ENCODE assay signal across 10 mouse cellular contexts in the genomic region with DNA sequence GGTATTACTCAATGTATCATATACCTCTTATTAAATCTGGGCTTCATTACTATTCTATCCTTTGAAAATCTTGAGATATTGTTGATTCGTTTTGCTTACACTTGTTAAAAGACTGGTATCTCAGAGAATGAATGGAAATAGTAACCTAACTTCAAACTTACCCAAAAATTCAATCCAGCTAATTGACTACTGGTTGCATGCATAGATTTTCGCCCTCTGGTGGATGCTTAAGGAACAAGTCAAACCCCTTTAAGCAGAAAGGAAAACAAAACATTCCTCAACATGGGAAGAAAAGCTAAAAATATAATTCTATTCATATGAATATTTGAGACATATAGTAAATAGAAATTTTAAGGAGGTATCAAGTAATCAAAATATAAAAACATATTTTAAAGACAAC. TPM values are rescaled to one million over a fixed set of nuclear protein-coding genes. Genes with fewer than 3 reads are reported as not detected.
A peak's percentile ranks its signal among the peaks of the same experiment; 100 is the strongest.
DNase-seq lines count a peak whose midpoint lies in the region; ATAC-seq and TF ChIP-seq lines count a peak whose summit lies in the region.
"Had no signal": no experiment of that assay in that cellular context is flagged by ENCODE, and none has a peak within 500 bp of the region (broad histone marks: within the 10 kb centered on the region; RNA-seq: fewer than 3 reads in every experiment).

No protein-coding gene starts in this region.

- WGBS in lung, embryonic 14.5 days, result 11% methylated on average over 2 of the region's 2 CpGs

- peak; percentile 53 for TF ChIP-seq CTCF in gastrocnemius, adult 2 months (IDR thresholded peaks at IDR 0.05)
- TF ChIP-seq CTCF in lung, embryonic 14.5 days (IDR thresholded peaks at IDR 0.05; ENCODE audit: low read depth), result peak; percentile 69

- H3K27me3 ChIP-seq in lung, embryonic 14.5 days (ENCODE audit: insufficient read depth, low read length), result no peaks in the 10 kb centered on the region

- no peak overlapping the region for H3K27ac ChIP-seq in gastrocnemius, adult 2 months
- H3K27ac ChIP-seq in lung, embryonic 14.5 days (ENCODE audit: low read depth), result no peak overlapping the region

- no peak for DNase-seq in gastrocnemius, adult 2 months
- no peak for DNase-seq in gastrocnemius, postnatal 14 days
- DNase-seq in left cerebral cortex, postnatal 4 days, result peak; percentile 13
- DNase-seq in left cerebral cortex, adult 11 months (ENCODE audit: low spot score), result no peak
- DNase-seq in NIH3T3 (ENCODE audit: low read depth), result peak; percentile 72
- peak; percentile 71 for DNase-seq in lung, embryonic 14.5 days
- no peak for DNase-seq in cerebellum, adult 9-11 months
- DNase-seq: cerebellum, adult 2 months had no signal

- no peaks in the 10 kb centered on the region for H3K9me3 ChIP-seq in lung, embryonic 14.5 days (ENCODE audit: low read depth, low read length)

- intact Hi-C loops in gastrocnemius, adult 2 months (cut with DNase I), result no loop called here
- intact Hi-C loops in gastrocnemius, postnatal 14 days (cut with DNase I; ENCODE audit: low total_unique reads), result no loop called here
- intact Hi-C loops in left cerebral cortex, postnatal 4 days (cut with DNase I), result no loop called here

- no peak overlapping the region for H3K4me3 ChIP-seq in gastrocnemius, adult 2 months
- H3K4me3 ChIP-seq in lung, embryonic 14.5 days (ENCODE audit: low read depth, low read length), result no peak overlapping the region

- no peaks in the 10 kb centered on the region for H3K4me1 ChIP-seq in lung, embryonic 14.5 days (ENCODE audit: insufficient read depth)

- no peaks in the 10 kb centered on the region for H3K36me3 ChIP-seq in lung, embryonic 14.5 days (ENCODE audit: insufficient read depth)

- ATAC-seq in lung, embryonic 14.5 days (ENCODE audit: insufficient read depth), result no peak
- no peak for ATAC-seq in monocyte, adult 5-6 weeks (replicated peaks; ENCODE audit: insufficient number of reproducible peaks, low FRiP score, low TSS enrichment, poor library complexity, severe bottlenecking)

- H3K9ac ChIP-seq in lung, embryonic 14.5 days, result no peak overlapping the region

- H3K4me2 ChIP-seq in lung, embryonic 14.5 days, result no peak overlapping the region

RNA-seq across cellular contexts. Expression of gene Tmem207, which starts 30.8 kb away (rescaled TPM):
- total RNA-seq in gastrocnemius, adult 2 months (2021), result not detected
- total RNA-seq in gastrocnemius, postnatal 14 days (2021), result not detected
- total RNA-seq in left cerebral cortex, postnatal 4 days (2021), result not detected
- polyA plus RNA-seq in lung, embryonic 14.5 days (2014; fragmentation: Nextera tagmentation; extraction: Ambion mirVana), result not detected in 2 replicates
- total RNA-seq in monocyte, adult 5-6 weeks (2017), result 0.32 TPM in 1 of 3 replicates, not detected in the others
- polyA plus RNA-seq: cerebellum, adult 2 months; large intestine, adult 2 months had no signal

RNA-seq across cellular contexts. Expression of gene Cldn16, which starts 32.8 kb away (rescaled TPM):
- not detected for total RNA-seq in gastrocnemius, adult 2 months (2021)
- total RNA-seq in gastrocnemius, postnatal 14 days (2021), result not detected
- not detected for total RNA-seq in left cerebral cortex, postnatal 4 days (2021)
- not detected in 2 replicates for polyA plus RNA-seq in lung, embryonic 14.5 days (2014; fragmentation: Nextera tagmentation; extraction: Ambion mirVana)
- not detected in 3 replicates for total RNA-seq in monocyte, adult 5-6 weeks (2017)
- polyA plus RNA-seq: cerebellum, adult 2 months; large intestine, adult 2 months had no signal

Comparison
In these comparisons a context has a peak if more than half of its experiments do, and no peak if none do; other contexts are left out.
1. DNase-seq: peak in left cerebral cortex, postnatal 4 days (single experiment), NIH3T3 (single experiment) and lung, embryonic 14.5 days (single experiment); none in gastrocnemius, adult 2 months (single experiment), gastrocnemius, postnatal 14 days (single experiment), left cerebral cortex, adult 11 months (single experiment) and cerebellum, adult 9-11 months (single experiment).